Mouse (Mus musculus) brain, embryonic 14.5 days (tissue): ENCODE results near the gene Anpep.

Source experiments
- CTCF ChIP-seq: fragments of 200-500 bp; IDR thresholded peaks from 2 replicates; pipeline ENCODE4 v1.5.1; 2012; ENCODE audit warnings: inconsistent platforms, mild to moderate bottlenecking, moderate library complexity, borderline replicate concordance; ENCODE audit not compliant: insufficient read depth, insufficient read length; ENCODE audit errors: extremely low read depth
- POLR2A ChIP-seq: fragments of 200-500 bp; IDR thresholded peaks from 2 replicates; pipeline ENCODE4 v1.6.1; 2012; ENCODE audit warnings: mild to moderate bottlenecking, inconsistent platforms, borderline replicate concordance; ENCODE audit not compliant: poor library complexity, insufficient read depth, insufficient read length, severe bottlenecking; ENCODE audit errors: extremely low read depth

DNA sequence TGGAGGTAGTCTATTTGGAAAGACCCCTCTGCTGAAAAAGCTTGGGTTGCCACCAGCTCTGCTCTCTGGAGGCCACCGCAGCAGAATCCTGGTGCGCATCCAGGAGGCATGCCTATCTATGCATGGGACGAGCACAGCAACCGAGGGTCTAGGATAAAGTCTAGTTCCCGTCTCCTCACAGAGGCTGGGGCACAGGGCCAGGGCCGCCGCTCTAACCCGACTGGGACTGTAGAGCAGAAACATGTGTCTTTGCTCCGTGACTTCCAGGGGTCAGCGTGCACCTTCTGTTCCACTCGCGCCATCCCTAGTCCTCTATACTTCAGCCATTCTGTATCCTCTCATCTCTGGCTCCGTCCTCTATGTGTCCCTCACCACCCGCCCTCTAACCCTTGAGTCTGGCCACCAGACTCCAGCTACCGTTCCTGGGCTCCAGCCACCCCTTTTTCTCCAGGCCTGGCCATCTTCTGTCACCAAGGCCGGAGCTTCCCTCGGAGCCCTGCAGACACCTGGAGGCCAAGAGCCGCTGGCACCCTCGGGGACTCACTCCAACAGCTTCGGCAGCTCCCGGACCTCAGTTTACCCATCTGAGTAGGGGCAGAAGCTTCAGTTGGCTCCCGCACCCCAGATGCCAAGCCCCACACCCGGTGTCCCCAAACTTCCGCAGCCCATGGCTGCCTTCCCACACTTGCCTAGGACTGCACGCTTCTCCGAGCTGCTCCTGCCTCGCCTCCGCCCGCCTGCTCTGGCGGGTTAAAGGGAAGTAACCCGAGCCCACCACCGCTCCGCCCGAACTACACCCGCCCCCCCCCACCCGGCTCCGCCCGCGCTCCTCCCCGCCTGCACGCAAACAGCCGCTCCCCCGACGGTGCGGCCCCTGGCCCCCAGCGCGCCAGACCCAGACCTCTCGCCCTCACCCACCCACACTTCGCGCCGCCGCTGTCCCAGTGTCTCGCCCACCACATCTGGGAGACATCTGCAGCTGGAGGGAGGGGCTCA is 13.1 kb downstream of the Anpep start:
- no peak for TF ChIP-seq POLR2A
- TF ChIP-seq CTCF: no peak
